Mouse (Mus musculus) adrenal gland, adult 10 weeks (tissue): Measurements from ENCODE around the gene Dlat. TPM values are rescaled to one million over a fixed set of nuclear protein-coding genes. Genes with fewer than 3 reads are reported as not detected.

Source experiments
- polyA plus RNA-seq: library from polyadenylated mRNA; stranded (reverse); fragments of 350-450 nt; fragmentation: Illumina TruSeq; extraction: RNeasy Lipid Tissue Mini Kit (QIAGEN cat#74804); gene quantifications from one replicate; pipeline ENCODE4 v1.2.3, GENCODE M21; 2014; ENCODE audit warnings: low read depth, low replicate concordance

The Dlat gene
- 128 TPM for polyA plus RNA-seq

DNA sequence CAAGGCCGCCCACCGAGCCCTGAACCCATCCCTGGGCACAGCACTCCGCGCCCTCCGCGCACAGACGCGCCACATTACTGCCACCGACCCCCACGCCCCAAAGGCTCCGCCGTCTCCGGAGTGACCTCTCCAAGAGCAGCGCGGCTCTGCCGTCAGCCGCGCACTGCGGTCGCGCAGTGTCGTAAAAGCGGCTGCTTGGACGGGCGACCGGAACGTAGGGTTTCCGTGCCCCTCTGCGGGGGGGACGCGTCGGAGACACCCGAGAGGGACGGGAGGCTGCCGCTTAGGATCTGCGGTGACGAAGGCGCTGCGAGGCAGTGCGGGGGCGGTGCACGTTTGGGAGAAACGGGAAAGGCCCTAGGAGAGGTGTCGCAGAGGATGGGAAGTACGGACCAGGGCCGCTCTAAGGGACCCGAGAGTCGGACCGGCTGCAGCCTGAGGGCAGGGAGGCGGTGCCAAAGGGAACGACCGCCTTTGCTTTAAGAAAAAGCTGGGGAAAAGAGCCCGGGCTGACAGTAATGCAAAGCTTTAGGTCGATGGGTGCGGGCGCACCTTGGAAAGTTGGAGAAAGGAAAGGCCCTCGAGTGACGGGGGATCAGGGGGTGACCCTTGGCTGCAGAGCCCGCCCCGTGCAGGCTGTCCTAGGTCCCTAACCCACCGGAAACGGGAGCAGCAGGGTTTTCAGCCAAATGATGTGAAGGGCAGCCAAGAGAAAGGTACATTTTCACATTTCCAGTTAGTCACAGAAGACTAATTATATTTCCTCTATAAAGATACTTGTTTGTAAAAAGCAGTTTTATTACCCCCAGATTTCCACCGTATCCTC lies at the start of gene Dlat:
Gene Dlat, minus strand, starts transcription at position 389 of the 826 bp plus-strand sequence.

DNA sequence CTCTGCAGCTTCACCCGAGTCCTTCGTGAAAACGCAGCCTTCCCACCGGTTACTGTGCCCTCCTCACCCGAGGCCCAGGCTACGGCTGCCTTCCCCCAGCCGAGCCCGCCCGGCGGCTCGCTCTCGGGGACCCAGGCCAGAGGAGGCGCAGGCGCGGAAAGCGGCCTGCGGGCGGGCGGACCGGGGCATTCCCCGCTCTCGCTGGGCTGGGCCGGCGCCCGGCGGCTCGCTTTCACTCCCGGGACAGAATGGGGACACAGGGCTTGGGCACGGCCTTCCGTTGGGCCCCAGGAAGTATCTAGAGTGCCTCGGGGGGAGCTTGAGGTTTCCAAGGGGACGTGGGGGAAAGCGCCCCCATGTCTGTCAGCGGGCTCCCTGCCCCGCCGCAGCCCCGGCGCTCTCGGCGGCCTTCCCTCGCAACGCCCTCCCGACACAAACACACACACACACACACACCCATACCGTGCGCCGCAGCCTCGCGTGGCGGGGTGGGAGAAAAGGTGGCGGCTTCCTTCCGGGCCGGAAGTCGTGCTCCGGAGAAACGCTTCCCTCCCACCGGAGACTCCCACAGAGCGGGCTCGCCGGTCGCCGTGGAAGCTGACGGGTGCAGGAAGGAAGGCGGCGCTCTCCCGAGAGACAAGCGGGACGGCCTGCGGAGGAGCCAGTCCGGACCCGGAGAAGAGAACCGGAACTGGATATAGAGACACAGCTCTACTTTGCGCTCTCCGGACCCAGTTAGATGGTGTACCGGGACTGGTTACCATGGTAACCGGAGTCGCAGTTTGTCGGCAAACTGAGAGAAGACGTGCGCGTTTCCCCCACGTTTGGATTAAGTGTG lies 42.6 kb downstream of the Dlat start, which contains the start of the genes Pih1d2 and Nkapd1:
Gene Pih1d2, plus strand, starts transcription at position 556 of the 838 bp plus-strand sequence.
Gene Nkapd1, minus strand, starts transcription at position 699 of the 838 bp plus-strand sequence.

DNA sequence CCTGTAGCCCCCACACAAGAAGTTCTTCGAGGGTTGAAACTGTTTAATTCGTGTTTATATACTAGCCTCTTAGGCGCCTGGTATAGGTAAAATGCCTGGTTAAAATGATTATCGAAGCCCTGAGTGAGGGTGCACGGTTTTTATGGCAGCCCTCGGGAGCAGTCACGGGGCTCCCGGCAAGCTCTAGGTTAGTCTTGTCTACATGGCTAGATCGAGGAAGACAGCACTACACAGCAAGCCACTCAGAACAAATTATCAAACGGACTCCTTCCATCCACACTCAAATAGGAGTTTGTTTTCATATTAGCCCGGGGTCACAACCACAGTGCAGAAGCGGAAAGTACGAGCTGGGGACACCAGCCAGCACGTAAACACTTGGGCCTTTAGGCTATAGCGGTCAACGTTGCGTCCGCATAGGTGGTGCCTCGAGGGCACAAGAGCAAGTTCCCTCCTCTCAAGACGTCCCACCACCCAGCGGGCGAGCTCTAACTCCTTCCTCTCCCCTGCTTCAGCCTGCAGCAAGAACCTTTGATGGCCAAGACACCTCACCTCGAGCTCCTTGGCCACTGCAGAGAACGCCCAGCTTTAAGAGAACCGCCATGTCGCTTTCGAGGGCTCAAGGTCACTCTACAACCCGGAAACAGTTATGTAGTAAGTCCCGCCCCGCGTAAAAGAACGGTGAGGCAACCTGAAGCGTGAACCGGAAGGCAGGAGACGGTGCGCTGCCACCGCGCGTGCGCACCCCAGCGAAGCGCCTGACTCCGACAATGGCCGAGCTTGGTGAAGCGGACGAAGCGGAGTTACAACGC lies 56.2 kb downstream of the Dlat start, which contains the start of the genes Sdhd and Timm8b:
Gene Sdhd, minus strand, starts transcription at position 624 of the 809 bp plus-strand sequence.
Gene Timm8b, plus strand, starts transcription at position 722 of the 809 bp plus-strand sequence.

Other genes with a start within 250 kb of the Dlat start
- gene Plet1, start 165.3 kb downstream of the Dlat start, polyA plus RNA-seq = 0.47 TPM
- 169 TPM for gene Pts, start 131.1 kb downstream of the Dlat start, polyA plus RNA-seq
- 18.4 TPM for gene Il18, start 105.0 kb downstream of the Dlat start, polyA plus RNA-seq
- gene Bco2, start 104.6 kb downstream of the Dlat start, polyA plus RNA-seq = 0.52 TPM
- gene Tex12, start 98.5 kb downstream of the Dlat start, polyA plus RNA-seq = not detected
- gene Sdhd, start 56.0 kb downstream of the Dlat start, polyA plus RNA-seq = 192 TPM
- gene Timm8b, start 55.9 kb downstream of the Dlat start, polyA plus RNA-seq = 132 TPM
- gene Pih1d2, start 42.5 kb downstream of the Dlat start, polyA plus RNA-seq = 6.1 TPM
- gene Nkapd1, start 42.3 kb downstream of the Dlat start, polyA plus RNA-seq = 107 TPM
- 10.2 TPM for gene Dixdc1, start 79.7 kb upstream of the Dlat start, polyA plus RNA-seq
- 18.0 TPM for gene 2310030G06Rik, start 86.8 kb upstream of the Dlat start, polyA plus RNA-seq
- 7.9 TPM for gene Cryab, start 91.5 kb upstream of the Dlat start, polyA plus RNA-seq
- gene Hspb2, start 92.6 kb upstream of the Dlat start, polyA plus RNA-seq = not detected
- 6.4 TPM for gene Fdxacb1, start 108.5 kb upstream of the Dlat start, polyA plus RNA-seq
- 10.5 TPM for gene Alg9, start 115.2 kb upstream of the Dlat start, polyA plus RNA-seq
- gene 1110032A03Rik, start 115.7 kb upstream of the Dlat start, polyA plus RNA-seq = 140 TPM
- gene Ppp2r1b, start 185.5 kb upstream of the Dlat start, polyA plus RNA-seq = 46.8 TPM